Comparison of ENCODE assay signal across 9 mouse cellular contexts in genomic region chr3:104700751-104701335, GRCm38 (mm10).
DNase-seq lines count a peak whose midpoint lies in the region; ATAC-seq lines count a peak whose summit lies in the region.
"Had no signal": no experiment of that assay in that cellular context is flagged by ENCODE, and none has a peak within 500 bp of the region (broad histone marks: within the 10 kb centered on the region; RNA-seq: fewer than 3 reads in every experiment).

No protein-coding gene starts in this region.

- peak; percentile 59; the same call in 1 of the 2 replicates for ATAC-seq in hindbrain, embryonic 15.5 days (ENCODE audit: low FRiP score, low read depth)

- no peaks in the 10 kb centered on the region for H3K9me3 ChIP-seq in hindbrain, embryonic 15.5 days

- WGBS in hindbrain, embryonic 15.5 days, result 7% methylated on average over 23 of the region's 23 CpGs

- peak; percentile 68 for DNase-seq in Muller cell, postnatal 12 days (ENCODE audit: inconsistent ontology term)
- peak; percentile 83 to 86 for DNase-seq in cerebellum, postnatal 10 days
- peak; percentile 48 to 50 for DNase-seq in frontal cortex, postnatal 25 days (ENCODE audit: low spot score in 2 of 2)
- peak; percentile 60 to 61 for DNase-seq in layer of hippocampus, postnatal 36 days
- peak; percentile 87 for DNase-seq in lung, postnatal 36 days
- DNase-seq in retina, postnatal 1 day, result peak; percentile 91
- DNase-seq in thymus, postnatal 36 days, result peak; percentile 84 to 87

- H3K27ac ChIP-seq in hindbrain, embryonic 15.5 days (replicated peaks), result no peak overlapping the region
- H3K27ac ChIP-seq: macrophage had no signal

- H3K4me1 ChIP-seq in hindbrain, embryonic 15.5 days (replicated peaks), result 0 out of 2 replicates have a peak, but pooled peaks cover 3% of the 10 kb centered on the region

- no peak overlapping the region for H3K4me3 ChIP-seq in hindbrain, embryonic 15.5 days

- no peak overlapping the region for H3K9ac ChIP-seq in hindbrain, embryonic 15.5 days

- no peaks in the 10 kb centered on the region for H3K27me3 ChIP-seq in hindbrain, embryonic 15.5 days

- H3K4me2 ChIP-seq in hindbrain, embryonic 15.5 days, result peak overlapping the region; percentile 31; the same call in 1 of the 2 replicates

- no peaks in the 10 kb centered on the region for H3K36me3 ChIP-seq in hindbrain, embryonic 15.5 days
